Mouse (Mus musculus) cerebellum, adult 11 months (tissue): ENCODE data around the gene Tyw3.

ENCODE experiments used
- DNase-seq: peaks from one replicate; pipeline ENCODE4 v3.0.0; 2022

Tyw3 gene

GRCm38 (mm10) chr3:154562192-154562591 lies 34.7 kb downstream of the Tyw3 start:
- DNase-seq: no peak

GRCm38 (mm10) chr3:154551035-154551411 lies 45.9 kb downstream of the Tyw3 start:
- no peak for DNase-seq

- DNase-seq: no peak
These were observed 46.4 kb downstream of the Tyw3 start for GRCm38 (mm10) chr3:154550326-154551034.

GRCm38 (mm10) chr3:154548868-154549301 lies 48.0 kb downstream of the Tyw3 start:
- DNase-seq: no peak

GRCm38 (mm10) chr3:154547549-154548426 lies 49.1 kb downstream of the Tyw3 start:
- DNase-seq: no peak

GRCm38 (mm10) chr3:154546234-154546633 lies 50.7 kb downstream of the Tyw3 start:
- no peak for DNase-seq

- DNase-seq: no peak
These were observed 56.6 kb downstream of the Tyw3 start for GRCm38 (mm10) chr3:154540086-154540911.

GRCm38 (mm10) chr3:154536134-154536533 lies 60.8 kb downstream of the Tyw3 start:
- DNase-seq: no peak

- DNase-seq: no peak
These were observed 63.7 kb downstream of the Tyw3 start for GRCm38 (mm10) chr3:154533246-154533645.

- DNase-seq: no peak
These were observed 67.9 kb downstream of the Tyw3 start for GRCm38 (mm10) chr3:154528973-154529372.

GRCm38 (mm10) chr3:154526610-154527009 lies 70.3 kb downstream of the Tyw3 start:
- no peak for DNase-seq
